Mouse (Mus musculus): ENCODE results near the gene Kcnk7. TPM values are rescaled to one million over a fixed set of nuclear protein-coding genes. Genes with fewer than 3 reads are reported as not detected.

The Kcnk7 gene
- polyA plus RNA-seq, 1 experiment from 2014 or later, result not detected

DNA sequence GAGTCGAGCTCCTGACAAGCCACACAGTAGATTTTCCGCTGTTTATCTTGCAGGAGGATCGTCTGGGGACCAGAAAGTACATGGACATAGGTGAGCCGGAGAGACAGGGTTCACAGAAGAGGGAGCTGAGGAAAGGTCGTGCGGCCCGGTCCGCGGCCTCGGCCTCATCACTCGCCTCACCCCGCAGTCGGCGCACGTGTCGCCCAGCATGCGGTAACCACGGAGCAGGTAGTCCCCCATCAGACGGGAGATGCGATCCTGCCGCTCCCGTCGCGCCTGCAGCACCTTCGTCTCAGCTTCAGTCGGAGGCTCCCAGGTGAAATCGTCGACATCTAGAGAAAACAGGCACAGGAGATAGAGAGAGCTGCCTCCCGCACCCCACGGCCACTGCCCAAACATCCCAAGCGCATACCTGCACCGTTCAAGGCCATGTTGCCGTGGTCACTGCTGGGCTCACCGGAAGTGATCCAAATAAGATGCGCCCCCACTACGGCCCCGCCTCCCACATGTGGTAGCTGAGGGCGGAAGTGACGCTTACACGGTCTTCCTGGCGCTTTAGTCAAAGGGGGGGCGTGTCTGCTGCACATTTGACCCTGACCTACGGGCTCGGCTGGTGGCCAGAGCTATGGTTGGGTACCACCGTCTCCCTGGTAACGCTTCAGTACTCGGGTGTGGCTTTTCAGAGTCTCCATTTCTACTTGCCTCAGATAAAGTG lies 27.3 kb downstream of the Kcnk7 start:
- Histone ChIP-seq H3K27ac (replicated peaks; ENCODE audit: low read depth, low read length) (no peak overlapping the region), H3K4me2 (ENCODE audit: low read depth, severe bottlenecking) (peak overlapping the region; percentile 69), H3K27me3 (ENCODE audit: control insufficient read depth, insufficient read depth, low read length) (no peaks in the 10 kb centered on the region), H3K4me1 (ENCODE audit: control insufficient read depth, insufficient read depth, low read length) (peaks cover 27% of the 10 kb centered on the region), H3K9ac (ENCODE audit: low read length) (peak overlapping the region; percentile 56), H3K36me3 (ENCODE audit: control insufficient read depth, insufficient read depth, low read length) (no peaks in the 10 kb centered on the region), H3K4me3 (ENCODE audit: low read depth, low read length) (peak overlapping the region; percentile 60), H3K9me3 (ENCODE audit: control insufficient read depth, low read length) (no peaks in the 10 kb centered on the region)
- peak; percentile 98 for DNase-seq (ENCODE audit: low spot score)
- ATAC-seq (ENCODE audit: insufficient number of reproducible peaks, low FRiP score, low TSS enrichment, low read depth), result peak; percentile 80
- under 1% methylated on average over 47 of the region's 47 CpGs for WGBS

DNA sequence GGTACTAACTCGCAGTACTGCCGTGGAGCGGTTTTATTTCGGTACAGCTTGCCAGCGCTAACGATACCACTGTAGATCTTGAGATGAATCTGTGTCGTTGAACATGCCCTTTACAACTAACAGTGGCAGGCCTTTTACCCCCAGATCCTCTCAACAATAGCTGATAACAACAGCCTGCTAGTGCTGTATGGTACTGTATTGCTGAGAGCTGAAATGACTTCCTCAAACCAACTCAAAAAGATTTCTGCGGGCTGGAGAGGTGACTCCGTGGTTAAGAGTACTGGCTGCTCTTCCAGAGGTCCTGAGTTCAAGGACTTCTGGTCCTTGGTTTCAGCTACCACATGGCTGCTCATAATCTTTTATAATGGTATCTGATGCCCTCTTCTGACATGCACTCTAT lies 30.2 kb downstream of the Kcnk7 start:
- 81% methylated on average over 9 of the region's 9 CpGs for WGBS

DNA sequence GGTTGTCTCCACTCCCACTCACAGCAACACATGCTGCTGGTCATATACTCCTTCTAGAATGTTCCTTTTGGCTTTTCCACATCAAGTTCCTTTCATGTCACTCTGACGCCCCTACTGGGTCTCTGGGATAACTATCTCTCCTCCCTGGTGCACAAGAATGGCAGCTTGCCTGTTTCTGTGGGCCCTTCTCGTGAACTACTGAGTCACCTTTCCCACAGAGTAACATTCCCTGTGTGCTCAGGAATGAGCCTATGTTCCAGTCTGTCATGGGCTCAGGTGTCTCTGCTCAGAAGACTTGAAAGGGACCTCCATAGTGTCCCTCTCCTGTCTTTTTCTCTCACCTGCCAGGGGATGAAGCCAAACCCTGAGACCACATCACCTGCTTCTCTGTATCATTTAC lies 35.3 kb downstream of the Kcnk7 start:
- no peak overlapping the region for H3K4me3 ChIP-seq (ENCODE audit: low read depth, low read length)
- ATAC-seq (ENCODE audit: insufficient number of reproducible peaks, low FRiP score, low TSS enrichment, low read depth), result no peak
- H3K4me2 ChIP-seq (ENCODE audit: low read depth, severe bottlenecking), result no peak overlapping the region
- peaks cover 20% of the 10 kb centered on the region for H3K4me1 ChIP-seq (ENCODE audit: control insufficient read depth, insufficient read depth, low read length)
- no peak overlapping the region for H3K27ac ChIP-seq (replicated peaks; ENCODE audit: low read depth, low read length)
- H3K36me3 ChIP-seq (ENCODE audit: control insufficient read depth, insufficient read depth, low read length), result no peaks in the 10 kb centered on the region
- WGBS, result 63% methylated on average over 2 of the region's 2 CpGs
- peaks cover 7% of the 10 kb centered on the region; the same call in 1 of the 2 replicates for H3K27me3 ChIP-seq (ENCODE audit: control insufficient read depth, insufficient read depth, low read length)
- no peak for DNase-seq (ENCODE audit: low spot score)
- H3K9ac ChIP-seq (ENCODE audit: low read length), result no peak overlapping the region
- no peaks in the 10 kb centered on the region for H3K9me3 ChIP-seq (ENCODE audit: control insufficient read depth, low read length)

More for the DNA sequence above, 30.2 kb downstream of the Kcnk7 start:
- Histone ChIP-seq H3K4me2 (ENCODE audit: low read depth, severe bottlenecking) (no peak overlapping the region), H3K9ac (ENCODE audit: low read length) (no peak overlapping the region), H3K27me3 (ENCODE audit: control insufficient read depth, insufficient read depth, low read length) (no peaks in the 10 kb centered on the region), H3K27ac (replicated peaks; ENCODE audit: low read depth, low read length) (no peak overlapping the region), H3K4me1 (ENCODE audit: control insufficient read depth, insufficient read depth, low read length) (peaks cover 8% of the 10 kb centered on the region), H3K9me3 (ENCODE audit: control insufficient read depth, low read length) (no peaks in the 10 kb centered on the region), H3K36me3 (ENCODE audit: control insufficient read depth, insufficient read depth, low read length) (no peaks in the 10 kb centered on the region), H3K4me3 (ENCODE audit: low read depth, low read length) (no peak overlapping the region)
- ATAC-seq (ENCODE audit: insufficient number of reproducible peaks, low FRiP score, low TSS enrichment, low read depth) (no peak), DNase-seq (ENCODE audit: low spot score) (no peak)

DNA sequence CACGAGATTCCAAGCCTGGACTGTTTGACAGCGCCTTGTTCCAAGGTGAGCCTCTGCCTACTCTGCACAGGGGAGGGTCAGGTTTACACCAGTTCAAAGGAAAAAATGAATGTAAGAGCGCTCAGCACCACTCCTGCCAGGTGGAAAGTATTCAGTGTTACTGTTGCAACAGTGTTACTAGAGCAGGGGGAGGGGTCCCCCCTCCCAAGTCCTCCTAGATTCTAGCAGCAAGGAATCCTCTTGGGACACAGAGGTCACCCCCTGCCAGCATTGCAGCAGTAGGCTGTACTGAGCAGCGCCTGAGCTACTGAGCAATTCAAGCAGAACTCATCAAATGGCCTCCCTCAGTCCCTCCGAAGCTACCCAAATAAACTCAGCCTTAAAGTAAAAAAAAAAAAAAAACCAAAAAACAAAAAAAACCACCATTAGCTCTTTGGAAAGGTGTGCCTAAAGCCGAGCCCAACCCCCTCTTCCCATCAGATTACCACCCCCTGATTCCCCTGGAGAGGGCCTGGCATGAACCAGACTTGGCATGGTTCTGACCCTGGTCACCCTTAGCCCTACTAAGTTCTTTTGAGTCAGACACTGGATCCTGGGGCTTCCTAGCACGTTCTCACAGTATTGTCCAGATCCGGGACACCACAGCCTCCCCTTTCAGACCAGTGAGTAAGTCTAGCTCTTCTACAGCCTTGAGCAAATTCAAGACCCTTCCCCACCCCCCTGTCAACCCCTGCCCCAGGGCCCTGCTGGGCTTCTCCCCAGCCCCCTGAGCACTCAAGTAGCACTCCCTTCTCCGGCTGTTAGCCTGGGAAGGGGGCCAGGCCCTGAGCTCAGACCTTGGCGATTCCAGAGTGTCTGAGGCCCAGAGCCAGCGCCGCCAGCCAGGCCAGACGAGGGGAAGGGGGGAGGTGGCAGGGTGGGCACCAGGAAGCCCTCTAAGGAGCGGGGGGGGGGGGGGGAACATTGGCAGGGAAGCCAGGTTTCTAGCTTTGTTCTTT lies 36.5 kb downstream of the Kcnk7 start, which contains the start of gene Ltbp3:
TSS of gene Ltbp3 (plus strand) at position 585 of the 998 bp plus-strand sequence.
- Histone ChIP-seq H3K36me3 (ENCODE audit: control insufficient read depth, insufficient read depth, low read length) (peaks cover 2% of the 10 kb centered on the region; the same call in 1 of the 2 replicates), H3K9me3 (ENCODE audit: control insufficient read depth, low read length) (no peaks in the 10 kb centered on the region), H3K4me2 (ENCODE audit: low read depth, severe bottlenecking) (peak within 1 kb of the TSS; percentile 99), H3K9ac (ENCODE audit: low read length) (peak within 1 kb of the TSS; percentile 92), H3K4me1 (ENCODE audit: control insufficient read depth, insufficient read depth, low read length) (peaks cover 24% of the 10 kb centered on the region), H3K4me3 (ENCODE audit: low read depth, low read length) (peak within 1 kb of the TSS; percentile 52), H3K27ac (replicated peaks; ENCODE audit: low read depth, low read length) (no peak within 1 kb of the TSS), H3K27me3 (ENCODE audit: control insufficient read depth, insufficient read depth, low read length) (peaks cover 19% of the 10 kb centered on the region)
- peak; percentile 30 for DNase-seq (ENCODE audit: low spot score)
- no peak for ATAC-seq (ENCODE audit: insufficient number of reproducible peaks, low FRiP score, low TSS enrichment, low read depth)
- 23% methylated on average over 14 of the region's 14 CpGs for WGBS

DNA sequence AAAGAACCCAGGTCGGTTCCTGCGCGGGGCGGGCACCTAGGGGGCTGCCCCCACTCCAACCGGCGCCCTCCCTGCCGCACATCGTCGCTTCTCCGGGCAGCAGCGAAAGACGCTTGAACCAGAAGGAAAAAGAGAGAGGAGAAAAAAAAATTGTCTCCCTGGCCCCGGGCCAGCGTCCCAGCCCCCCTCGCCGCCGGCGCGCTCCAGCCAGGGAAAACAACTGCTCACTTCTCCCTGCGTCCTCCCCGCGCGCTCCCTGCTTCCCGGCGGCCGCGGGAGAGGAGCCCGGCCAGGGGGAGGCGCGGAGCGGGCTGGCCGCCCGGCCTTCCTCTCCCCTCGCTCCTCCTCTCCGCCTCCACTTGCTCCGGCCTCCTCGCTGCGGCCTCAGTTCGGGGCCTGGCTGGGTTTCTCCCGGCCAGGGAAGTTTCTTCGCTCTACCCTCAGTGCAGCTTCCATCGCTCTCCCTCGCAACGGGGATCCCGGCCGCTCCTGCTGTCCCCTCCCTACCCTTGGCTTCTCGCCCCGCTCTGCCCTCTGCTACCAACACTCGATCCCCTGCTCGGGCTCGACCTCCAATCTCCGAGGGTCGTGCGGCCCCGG lies 37.6 kb downstream of the Kcnk7 start:
- Histone ChIP-seq H3K4me1 (ENCODE audit: control insufficient read depth, insufficient read depth, low read length) (peaks cover 32% of the 10 kb centered on the region), H3K27ac (replicated peaks; ENCODE audit: low read depth, low read length) (0 out of 2 replicates have a peak overlapping the region, but pooled peaks have one; percentile 52), H3K36me3 (ENCODE audit: control insufficient read depth, insufficient read depth, low read length) (peaks cover 2% of the 10 kb centered on the region; the same call in 1 of the 2 replicates), H3K27me3 (ENCODE audit: control insufficient read depth, insufficient read depth, low read length) (peaks cover 23% of the 10 kb centered on the region), H3K4me2 (ENCODE audit: low read depth, severe bottlenecking) (peak overlapping the region; percentile 99), H3K9me3 (ENCODE audit: control insufficient read depth, low read length) (no peaks in the 10 kb centered on the region), H3K9ac (ENCODE audit: low read length) (peak overlapping the region; percentile 92), H3K4me3 (ENCODE audit: low read depth, low read length) (peak overlapping the region; percentile 52)
- DNase-seq (ENCODE audit: low spot score) (peak; percentile 75), ATAC-seq (ENCODE audit: insufficient number of reproducible peaks, low FRiP score, low TSS enrichment, low read depth) (peak; percentile 41; the same call in 1 of the 2 replicates)
- under 1% methylated on average over 36 of the region's 55 CpGs for WGBS

DNA sequence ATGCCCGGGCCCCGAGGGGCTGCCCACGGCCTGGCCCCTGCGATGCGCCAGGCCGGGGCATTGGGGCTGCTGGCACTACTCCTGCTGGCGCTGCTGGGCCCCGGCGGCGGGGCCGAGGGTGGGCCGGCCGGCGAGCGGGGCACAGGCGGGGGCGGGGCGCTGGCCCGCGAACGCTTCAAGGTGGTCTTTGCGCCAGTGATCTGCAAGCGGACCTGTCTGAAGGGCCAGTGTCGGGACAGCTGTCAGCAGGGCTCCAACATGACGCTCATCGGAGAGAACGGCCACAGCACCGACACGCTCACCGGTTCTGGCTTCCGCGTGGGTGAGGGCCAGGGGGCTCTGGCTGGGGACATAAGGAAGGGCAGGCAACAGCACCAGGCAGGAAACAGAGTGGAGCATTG lies 38.1 kb downstream of the Kcnk7 start:
- H3K9me3 ChIP-seq (ENCODE audit: control insufficient read depth, low read length), result no peaks in the 10 kb centered on the region
- peak overlapping the region; percentile 52 for H3K4me3 ChIP-seq (ENCODE audit: low read depth, low read length)
- peaks cover 23% of the 10 kb centered on the region for H3K27me3 ChIP-seq (ENCODE audit: control insufficient read depth, insufficient read depth, low read length)
- peaks cover 32% of the 10 kb centered on the region for H3K4me1 ChIP-seq (ENCODE audit: control insufficient read depth, insufficient read depth, low read length)
- peak overlapping the region; percentile 99 for H3K4me2 ChIP-seq (ENCODE audit: low read depth, severe bottlenecking)
- peaks cover 2% of the 10 kb centered on the region; the same call in 1 of the 2 replicates for H3K36me3 ChIP-seq (ENCODE audit: control insufficient read depth, insufficient read depth, low read length)
- peak overlapping the region; percentile 92 for H3K9ac ChIP-seq (ENCODE audit: low read length)
- ATAC-seq (ENCODE audit: insufficient number of reproducible peaks, low FRiP score, low TSS enrichment, low read depth) (peak; percentile 36; the same call in 1 of the 2 replicates), DNase-seq (ENCODE audit: low spot score) (peak; percentile 63)
- peak overlapping the region; percentile 52; the same call in 1 of the 2 replicates for H3K27ac ChIP-seq (replicated peaks; ENCODE audit: low read depth, low read length)
- WGBS, result under 1% methylated on average over 32 of the region's 32 CpGs

DNA sequence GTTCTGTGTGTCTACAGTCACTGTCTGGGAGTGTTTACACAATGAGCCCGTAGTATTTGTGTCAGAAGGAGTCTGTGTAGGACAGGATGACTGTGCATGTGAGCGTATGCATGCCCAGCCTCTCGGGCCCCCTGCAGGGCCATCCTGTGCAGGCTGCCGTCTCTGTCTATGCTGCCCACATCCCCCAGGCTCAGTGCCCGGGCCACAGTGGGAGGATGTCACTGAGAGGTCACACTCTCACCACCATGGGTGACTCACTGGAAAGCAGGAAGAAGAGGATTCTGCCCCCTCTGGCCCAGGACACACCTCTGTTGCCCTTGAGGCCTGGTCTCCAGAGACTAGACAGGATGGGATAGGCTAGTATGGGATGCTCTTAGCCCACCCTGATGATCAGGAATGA lies 39.4 kb downstream of the Kcnk7 start:
- ATAC-seq (ENCODE audit: insufficient number of reproducible peaks, low FRiP score, low TSS enrichment, low read depth) (no peak), DNase-seq (ENCODE audit: low spot score) (no peak)
- H3K9me3 ChIP-seq (ENCODE audit: control insufficient read depth, low read length), result no peaks in the 10 kb centered on the region
- H3K4me1 ChIP-seq (ENCODE audit: control insufficient read depth, insufficient read depth, low read length), result peaks cover 32% of the 10 kb centered on the region
- 66% methylated on average over 5 of the region's 5 CpGs for WGBS
- peaks cover 23% of the 10 kb centered on the region for H3K27me3 ChIP-seq (ENCODE audit: control insufficient read depth, insufficient read depth, low read length)
- H3K9ac ChIP-seq (ENCODE audit: low read length), result no peak overlapping the region
- H3K27ac ChIP-seq (replicated peaks; ENCODE audit: low read depth, low read length), result no peak overlapping the region
- no peak overlapping the region for H3K4me2 ChIP-seq (ENCODE audit: low read depth, severe bottlenecking)
- peaks cover 2% of the 10 kb centered on the region; the same call in 1 of the 2 replicates for H3K36me3 ChIP-seq (ENCODE audit: control insufficient read depth, insufficient read depth, low read length)
- no peak overlapping the region for H3K4me3 ChIP-seq (ENCODE audit: low read depth, low read length)
